Mouse (Mus musculus) kidney, embryonic 15.5 days (tissue): ENCODE data around the gene Acox3. TPM values are rescaled to one million over a fixed set of nuclear protein-coding genes. Genes with fewer than 3 reads are reported as not detected.

Experiments used
- ATAC-seq: fragments of 200-750 bp; cut with Nextera tagmentation; replicated peaks from 2 replicates; pipeline ENCODE4 v1.8.0; 2017; ENCODE audit warnings: moderate TSS enrichment; ENCODE audit not compliant: low FRiP score
- H3K27ac ChIP-seq: fragments of 300-500 bp; sonication (generic); 2 replicates; pipeline ENCODE4 v1.5.1; 2015; ENCODE audit warnings: mild to moderate bottlenecking, inconsistent platforms
- H3K27me3 ChIP-seq: fragments of 300-500 bp; sonication (generic); 2 replicates; pipeline ENCODE4 v1.6.1; 2015; ENCODE audit warnings: inconsistent platforms
- H3K36me3 ChIP-seq: fragments of 300-500 bp; sonication (generic); 2 replicates; pipeline ENCODE4 v1.6.1; 2015; ENCODE audit warnings: inconsistent platforms
- H3K4me1 ChIP-seq: fragments of 300-500 bp; sonication (generic); 2 replicates; pipeline ENCODE4 v1.6.1; 2015; ENCODE audit warnings: inconsistent platforms
- H3K4me2 ChIP-seq: fragments of 300-500 bp; sonication (generic); 2 replicates; pipeline ENCODE4 v1.6.1; 2015; ENCODE audit warnings: moderate library complexity, mild to moderate bottlenecking, inconsistent platforms
- H3K4me3 ChIP-seq: fragments of 300-500 bp; sonication (generic); replicated peaks from 2 replicates; pipeline ENCODE4 v1.5.1; 2015; ENCODE audit warnings: mild to moderate bottlenecking, inconsistent platforms
- H3K9ac ChIP-seq: fragments of 300-500 bp; sonication (generic); 2 replicates; pipeline ENCODE4 v1.6.1; 2015; ENCODE audit warnings: mild to moderate bottlenecking, inconsistent platforms
- H3K9me3 ChIP-seq: fragments of 300-500 bp; sonication (generic); replicated peaks from 2 replicates; pipeline ENCODE4 v1.6.1; 2016; ENCODE audit warnings: inconsistent platforms
- WGBS: fragments of 180-500 bp; shearing (Covaris S2); methylation state at CpG from one replicate; pipeline ENCODE4 v1.1.7; 2015; ENCODE audit warnings: mixed read lengths; 5-methylcytosine and 5-hydroxymethylcytosine counted together
- polyA plus RNA-seq: library from polyadenylated mRNA; unstranded; fragments of >200 nt; fragmentation: Nextera tagmentation; extraction: Ambion mirVana; gene quantifications from 2 replicates; pipeline ENCODE4 v1.2.1, GENCODE M21; 2015

The Acox3 gene
- polyA plus RNA-seq, 1 experiment from 2014 or later: 12.5 TPM

DNA sequence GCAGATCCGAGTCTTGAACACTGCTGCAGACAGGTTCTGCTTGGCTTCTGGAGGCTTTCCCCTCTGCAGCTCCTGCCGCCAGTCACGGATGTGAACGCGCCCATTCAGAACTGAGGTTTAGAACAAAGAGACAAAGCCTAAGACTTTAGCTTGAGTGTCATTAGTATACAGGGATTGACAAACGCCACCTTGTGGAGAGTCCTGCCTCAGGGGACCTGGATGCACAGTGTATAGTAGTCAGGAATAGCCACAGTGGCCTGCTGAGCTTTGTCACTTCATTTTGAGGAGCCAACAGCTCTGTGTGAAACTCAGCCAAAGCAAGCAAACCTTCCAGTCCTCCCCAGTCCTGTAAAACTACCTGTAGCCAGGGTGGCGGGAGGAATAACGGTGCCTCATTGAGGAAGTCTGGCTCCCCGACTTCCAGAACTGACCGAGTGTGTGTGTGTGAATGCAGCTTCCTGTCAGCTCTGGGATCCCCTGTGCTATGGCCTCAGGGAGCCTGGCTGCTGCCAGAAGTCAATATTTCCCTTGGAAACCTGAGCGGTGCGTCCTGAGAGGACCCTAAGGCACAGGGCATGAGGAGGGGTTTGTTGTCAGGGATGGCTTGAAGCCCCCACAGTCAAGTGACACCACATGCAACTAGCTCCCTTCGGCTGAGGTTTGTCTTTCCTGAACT, 24.8 kb upstream of the Acox3 start:
- Histone ChIP-seq H3K27me3 (no peaks in the 10 kb centered on the region), H3K36me3 (peaks cover 68% of the 10 kb centered on the region), H3K9ac (no peak overlapping the region), H3K4me1 (no peaks in the 10 kb centered on the region), H3K4me3 (no peak overlapping the region), H3K27ac (no peak overlapping the region), H3K4me2 (no peak overlapping the region), H3K9me3 (no peaks in the 10 kb centered on the region)
- ATAC-seq: no peak
- 66% methylated on average over 13 of the region's 13 CpGs for WGBS

GRCm38 (mm10) chr5:35559447-35559846, 23.4 kb upstream of the Acox3 start:
- Histone ChIP-seq H3K36me3 (peaks cover 81% of the 10 kb centered on the region), H3K27ac (no peak overlapping the region)
- WGBS: 80% methylated on average over 8 of the region's 8 CpGs

GRCm38 (mm10) chr5:35562616-35563015, 20.2 kb upstream of the Acox3 start:
- ATAC-seq: no peak
- H3K27me3 ChIP-seq: no peaks in the 10 kb centered on the region
- no peak overlapping the region for H3K9ac ChIP-seq
- peaks cover 89% of the 10 kb centered on the region for H3K36me3 ChIP-seq
- H3K9me3 ChIP-seq: no peaks in the 10 kb centered on the region
- no peak overlapping the region for H3K4me3 ChIP-seq
- H3K4me1 ChIP-seq: no peaks in the 10 kb centered on the region
- 97% methylated on average over 2 of the region's 2 CpGs for WGBS
- no peak overlapping the region for H3K4me2 ChIP-seq
- no peak overlapping the region for H3K27ac ChIP-seq

More at GRCm38 (mm10) chr5:35559447-35559846, 23.4 kb upstream of the Acox3 start:
- Histone ChIP-seq H3K4me1 (no peaks in the 10 kb centered on the region), H3K9me3 (no peaks in the 10 kb centered on the region), H3K4me2 (no peak overlapping the region), H3K27me3 (no peaks in the 10 kb centered on the region), H3K4me3 (no peak overlapping the region), H3K9ac (no peak overlapping the region)
- no peak for ATAC-seq

- Histone ChIP-seq H3K4me1 (no peaks in the 10 kb centered on the region), H3K36me3 (peaks cover 90% of the 10 kb centered on the region), H3K27ac (no peak overlapping the region), H3K9ac (no peak overlapping the region), H3K4me3 (no peak overlapping the region), H3K4me2 (no peak overlapping the region), H3K27me3 (no peaks in the 10 kb centered on the region), H3K9me3 (no peaks in the 10 kb centered on the region)
- ATAC-seq: no peak
- WGBS: 0% methylated on average over 1 of the region's 1 CpGs
Measured at GRCm38 (mm10) chr5:35563449-35563848, 19.4 kb upstream of the Acox3 start.

- H3K9ac ChIP-seq: no peak overlapping the region
- ATAC-seq: no peak
- peaks cover 97% of the 10 kb centered on the region for H3K36me3 ChIP-seq
- H3K4me2 ChIP-seq: no peak overlapping the region
- H3K27ac ChIP-seq: no peak overlapping the region
- H3K27me3 ChIP-seq: no peaks in the 10 kb centered on the region
- WGBS: 90% methylated on average over 9 of the region's 9 CpGs
- H3K4me3 ChIP-seq: no peak overlapping the region
- no peaks in the 10 kb centered on the region for H3K9me3 ChIP-seq
- H3K4me1 ChIP-seq: no peaks in the 10 kb centered on the region
Measured at GRCm38 (mm10) chr5:35565217-35565616, 17.6 kb upstream of the Acox3 start.

GRCm38 (mm10) chr5:35566632-35567031, 16.2 kb upstream of the Acox3 start:
- Histone ChIP-seq H3K4me2 (no peak overlapping the region), H3K9ac (no peak overlapping the region), H3K27ac (no peak overlapping the region), H3K27me3 (no peaks in the 10 kb centered on the region), H3K4me3 (no peak overlapping the region), H3K4me1 (no peaks in the 10 kb centered on the region), H3K9me3 (no peaks in the 10 kb centered on the region), H3K36me3 (peaks cover 99% of the 10 kb centered on the region)
- ATAC-seq: no peak
- WGBS: 89% methylated on average over 4 of the region's 4 CpGs

GRCm38 (mm10) chr5:35571546-35571945, 11.3 kb upstream of the Acox3 start:
- Histone ChIP-seq H3K4me2 (no peak overlapping the region), H3K27ac (no peak overlapping the region), H3K36me3 (peaks cover 73% of the 10 kb centered on the region), H3K9me3 (no peaks in the 10 kb centered on the region), H3K9ac (no peak overlapping the region), H3K27me3 (no peaks in the 10 kb centered on the region), H3K4me1 (peaks cover 13% of the 10 kb centered on the region), H3K4me3 (no peak overlapping the region)
- no peak for ATAC-seq
- WGBS: 91% methylated on average over 6 of the region's 6 CpGs

- H3K27me3 ChIP-seq: peaks cover 3% of the 10 kb centered on the region
- WGBS: 4% methylated on average over 56 of the region's 56 CpGs
- H3K27ac ChIP-seq: peak within 1 kb of the TSS; percentile 82
- peak within 1 kb of the TSS; percentile 78 for H3K4me3 ChIP-seq
- peak within 1 kb of the TSS; percentile 90 for H3K4me2 ChIP-seq
- H3K9me3 ChIP-seq: no peaks in the 10 kb centered on the region
- peak; percentile 96 for ATAC-seq
- peaks cover 40% of the 10 kb centered on the region for H3K36me3 ChIP-seq
- peak within 1 kb of the TSS; percentile 93 for H3K9ac ChIP-seq
- H3K4me1 ChIP-seq: peaks cover 13% of the 10 kb centered on the region
Measured at GRCm38 (mm10) chr5:35574653-35575599, 7.9 kb upstream of the Acox3 start, which contains the start of gene Trmt44. Trmt44 (minus strand) TSS chr5:35575070.

GRCm38 (mm10) chr5:35576409-35577020, 6.3 kb upstream of the Acox3 start:
- H3K27ac ChIP-seq: no peak overlapping the region
- H3K4me1 ChIP-seq: peaks cover 13% of the 10 kb centered on the region
- H3K9me3 ChIP-seq: no peaks in the 10 kb centered on the region
- peaks cover 15% of the 10 kb centered on the region for H3K27me3 ChIP-seq
- peaks cover 24% of the 10 kb centered on the region for H3K36me3 ChIP-seq
- WGBS: 91% methylated on average over 10 of the region's 10 CpGs
- no peak overlapping the region for H3K4me2 ChIP-seq
- H3K4me3 ChIP-seq: no peak overlapping the region
- no peak for ATAC-seq
- H3K9ac ChIP-seq: no peak overlapping the region

DNA sequence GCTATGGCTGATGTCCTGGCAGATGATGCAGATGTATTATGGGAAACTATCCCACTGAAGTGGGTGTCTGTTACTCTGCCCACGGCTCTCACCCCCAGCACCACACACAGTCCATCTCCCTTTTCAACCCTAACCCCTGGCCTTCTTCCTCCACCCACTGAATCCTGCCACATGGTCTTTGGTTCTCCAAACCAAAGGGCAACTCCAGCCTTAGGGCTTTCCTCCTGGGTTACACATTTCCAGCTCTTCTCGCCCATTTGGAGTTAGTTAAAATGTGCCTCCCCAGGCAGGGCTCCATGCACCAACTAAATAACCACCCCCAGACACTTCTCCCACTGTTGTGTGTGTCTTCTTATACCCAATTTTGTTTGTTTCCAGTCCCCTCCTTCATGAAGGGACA, 4.4 kb upstream of the Acox3 start:
- 72% methylated on average over 2 of the region's 2 CpGs for WGBS
- Histone ChIP-seq H3K36me3 (peaks cover 5% of the 10 kb centered on the region), H3K27me3 (peaks cover 15% of the 10 kb centered on the region), H3K4me3 (no peak overlapping the region), H3K27ac (no peak overlapping the region), H3K4me2 (no peak overlapping the region), H3K9ac (no peak overlapping the region), H3K9me3 (no peaks in the 10 kb centered on the region), H3K4me1 (peaks cover 19% of the 10 kb centered on the region)
- no peak for ATAC-seq

DNA sequence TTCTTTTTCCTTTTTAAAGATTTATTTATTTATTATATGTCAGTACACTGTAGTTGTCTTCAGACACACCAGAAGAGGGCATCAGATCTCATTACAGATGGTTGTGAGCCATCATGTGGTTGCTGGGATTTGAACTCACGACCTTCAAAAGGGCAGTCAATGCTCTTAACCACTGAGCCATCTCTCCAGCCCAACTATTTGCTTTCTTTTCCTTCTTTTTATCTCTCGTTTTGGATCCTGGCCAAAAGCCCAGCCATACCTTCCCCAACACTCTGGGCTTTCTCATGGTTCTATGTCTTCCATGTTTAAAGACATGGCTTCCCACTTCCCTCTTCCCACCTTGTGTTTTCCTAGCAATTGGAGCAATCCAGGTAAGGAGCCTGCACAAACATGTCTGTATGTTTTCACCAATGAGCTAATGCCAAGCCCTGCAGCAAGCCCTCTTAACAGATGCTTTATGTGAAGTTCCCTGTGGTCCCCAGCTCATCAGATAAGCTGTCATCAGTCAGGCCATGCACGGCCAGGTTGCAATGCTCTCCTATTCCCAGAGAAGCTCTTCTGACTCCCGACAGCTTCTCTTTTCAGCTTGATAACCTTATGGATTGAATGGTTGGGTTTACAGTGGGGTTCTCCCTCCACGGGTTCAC, 3.5 kb upstream of the Acox3 start:
- no peak for ATAC-seq
- Histone ChIP-seq H3K36me3 (no peaks in the 10 kb centered on the region), H3K4me2 (no peak overlapping the region), H3K27ac (no peak overlapping the region), H3K9me3 (no peaks in the 10 kb centered on the region), H3K4me1 (peaks cover 18% of the 10 kb centered on the region), H3K27me3 (peaks cover 15% of the 10 kb centered on the region), H3K4me3 (no peak overlapping the region), H3K9ac (no peak overlapping the region)
- 53% methylated on average over 5 of the region's 5 CpGs for WGBS
